Mouse (Mus musculus) kidney, adult 2 months (tissue): ENCODE measurements around the gene Daxx. TPM values are rescaled to one million over a fixed set of nuclear protein-coding genes. Genes with fewer than 3 reads are reported as not detected.
"Not testable (repeated sequence)": the region's sequence is repeated elsewhere in the genome, so short reads cannot be mapped to it uniquely, and the experiment has no call there.

Experiments
- DNase-seq: peaks from one replicate; pipeline ENCODE4 v3.0.0; 2021
- H3K27ac ChIP-seq: fragments of 200-500 bp; 2 replicates; pipeline ENCODE4 v1.5.1; 2012; ENCODE audit warnings: low read depth, low read length, control low read depth, inconsistent platforms; ENCODE audit not compliant: insufficient read depth
- H3K27me3 ChIP-seq: fragments of 200-500 bp; replicated peaks from 2 replicates; pipeline ENCODE4 v1.6.1; 2012; ENCODE audit warnings: mild to moderate bottlenecking, moderate library complexity, low read length, inconsistent platforms; ENCODE audit not compliant: control insufficient read depth, insufficient read depth
- H3K36me3 ChIP-seq: fragments of 200-500 bp; 2 replicates; pipeline ENCODE4 v1.6.1; 2012; ENCODE audit warnings: mild to moderate bottlenecking, moderate library complexity, low read length, inconsistent platforms; ENCODE audit not compliant: control insufficient read depth, insufficient read depth
- H3K4me1 ChIP-seq: fragments of 200-500 bp; 2 replicates; pipeline ENCODE4 v1.6.1; 2011; ENCODE audit warnings: low read length; ENCODE audit not compliant: control insufficient read depth, insufficient read depth
- H3K4me3 ChIP-seq: fragments of 200-500 bp; 2 replicates; pipeline ENCODE4 v1.5.1; 2011; ENCODE audit warnings: mild to moderate bottlenecking, low read depth, low read length, control low read depth; ENCODE audit not compliant: insufficient read depth
- CTCF ChIP-seq: fragments of 200-500 bp; conservative IDR thresholded peaks from 2 replicates; pipeline ENCODE4 v1.5.1; 2011; ENCODE audit warnings: low read depth, mild to moderate bottlenecking, control low read depth, low read length, moderate library complexity, mixed read lengths; ENCODE audit not compliant: insufficient read depth, insufficient read length
- POLR2A ChIP-seq: fragments of 200-500 bp; IDR thresholded peaks from one replicate; pipeline ENCODE4 v1.6.1; 2011; ENCODE audit warnings: low read depth, low read length, control low read depth
- WGBS: fragments of 180-500 bp; shearing (Covaris S2); methylation state at CpG from one replicate; pipeline ENCODE4 v1.1.7; 2018; 5-methylcytosine and 5-hydroxymethylcytosine counted together
- polyA plus RNA-seq: library from polyadenylated mRNA; depleted of rRNA; stranded (reverse); fragments of >200 nt; gene quantifications from 2 replicates; pipeline ENCODE4 v1.2.3, GENCODE M21; 2012; rRNA removed

Gene Daxx
- 33.3 and 35.0 TPM in 2 replicates for polyA plus RNA-seq

DNA sequence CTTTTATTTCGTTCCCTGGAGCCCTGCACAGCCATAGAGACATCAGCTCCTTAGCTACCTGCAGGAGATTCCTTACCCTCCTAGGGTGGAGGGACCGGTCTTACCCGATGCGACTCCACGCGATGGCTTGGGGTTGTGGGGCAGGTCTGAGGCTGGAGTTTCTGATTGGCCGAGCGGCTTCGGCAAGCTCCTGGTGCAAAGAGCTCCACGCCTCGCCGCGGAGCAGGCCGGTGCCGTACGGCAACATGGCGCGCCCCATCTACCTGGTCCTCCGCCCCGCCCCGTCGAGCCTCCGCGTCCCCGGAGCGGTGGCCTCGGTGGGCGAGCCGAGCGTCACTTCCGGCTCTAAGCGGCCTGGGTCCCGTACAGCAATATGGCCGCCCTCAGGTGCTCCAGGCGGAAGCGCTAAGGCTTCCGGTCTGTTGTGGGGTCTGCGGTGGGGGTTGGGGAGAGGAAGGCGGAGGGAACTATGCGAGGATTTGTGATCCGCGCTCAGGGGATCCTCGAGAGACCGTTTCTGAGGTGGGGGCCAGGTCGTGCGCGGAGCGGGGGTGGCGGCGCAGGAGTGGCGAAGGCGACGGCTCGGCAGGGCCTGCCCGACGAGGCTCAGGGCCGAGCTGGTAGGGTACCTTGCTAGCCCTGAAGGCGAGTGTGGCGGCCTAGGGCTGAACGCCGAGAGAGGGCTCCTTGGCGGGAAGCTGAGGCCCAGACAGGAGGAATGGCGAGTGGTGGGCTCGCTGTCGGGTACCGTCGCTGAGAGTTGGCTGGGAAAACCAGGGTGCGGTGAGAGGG, at the start of gene Daxx:
TSS of gene Daxx (plus strand) at position 338 of the 792 bp plus-strand sequence.
- under 1% methylated on average over 67 of the region's 68 CpGs for WGBS
- peaks cover 4% of the 10 kb centered on the region; the same call in 1 of the 2 replicates for H3K4me1 ChIP-seq
- peak within 1 kb of the TSS; percentile 78 for H3K27ac ChIP-seq
- peak within 1 kb of the TSS; percentile 70 for H3K4me3 ChIP-seq
- no peaks in the 10 kb centered on the region for H3K27me3 ChIP-seq
- DNase-seq: peak; percentile 99
- TF ChIP-seq CTCF (no peak), POLR2A (peak; percentile 16)
- no peaks in the 10 kb centered on the region; the same call in 1 of the 2 replicates for H3K36me3 ChIP-seq

DNA sequence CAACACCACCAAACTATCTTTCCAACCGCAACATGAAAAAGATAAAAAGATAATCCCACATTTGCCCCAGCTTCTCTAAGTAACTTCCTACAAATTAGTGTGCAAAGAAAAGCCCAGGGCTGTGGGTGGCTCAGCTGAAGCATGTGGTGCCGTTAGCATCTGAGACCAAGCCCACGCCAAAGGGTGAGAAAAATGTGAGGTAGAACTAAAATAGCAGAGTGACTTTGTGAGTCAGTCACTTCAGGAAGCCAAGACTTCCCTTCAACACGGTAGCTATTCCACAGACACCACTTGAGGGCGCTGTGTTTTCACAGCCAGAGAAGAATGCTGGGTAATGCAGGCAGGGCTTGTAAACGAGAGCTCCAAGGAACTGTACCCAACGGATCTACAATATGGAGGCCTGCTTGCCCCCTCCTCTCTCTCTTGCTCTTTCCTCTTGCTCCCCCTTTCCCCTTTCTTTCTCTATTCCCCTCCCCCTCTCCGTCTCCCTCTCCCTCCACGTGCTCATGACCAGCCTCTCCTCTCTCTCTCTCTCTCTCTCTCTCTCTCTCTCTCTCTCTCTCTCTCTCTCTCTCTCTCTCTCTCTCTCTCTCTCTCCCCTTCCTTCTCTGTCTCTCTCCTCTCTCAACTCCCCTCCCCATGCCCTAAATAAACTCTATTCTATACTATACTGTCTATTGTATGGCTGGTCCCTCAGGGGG, 43.7 kb upstream of the Daxx start:
- DNase-seq: peak; percentile 64
- Histone ChIP-seq H3K27ac (no peak overlapping the region), H3K4me3 (no peak overlapping the region), H3K36me3 (no peaks in the 10 kb centered on the region), H3K27me3 (no peaks in the 10 kb centered on the region), H3K4me1 (no peaks in the 10 kb centered on the region)
- TF ChIP-seq POLR2A (no peak), CTCF (peak; percentile 76)
- WGBS: 31% methylated on average over 9 of the region's 9 CpGs

DNA sequence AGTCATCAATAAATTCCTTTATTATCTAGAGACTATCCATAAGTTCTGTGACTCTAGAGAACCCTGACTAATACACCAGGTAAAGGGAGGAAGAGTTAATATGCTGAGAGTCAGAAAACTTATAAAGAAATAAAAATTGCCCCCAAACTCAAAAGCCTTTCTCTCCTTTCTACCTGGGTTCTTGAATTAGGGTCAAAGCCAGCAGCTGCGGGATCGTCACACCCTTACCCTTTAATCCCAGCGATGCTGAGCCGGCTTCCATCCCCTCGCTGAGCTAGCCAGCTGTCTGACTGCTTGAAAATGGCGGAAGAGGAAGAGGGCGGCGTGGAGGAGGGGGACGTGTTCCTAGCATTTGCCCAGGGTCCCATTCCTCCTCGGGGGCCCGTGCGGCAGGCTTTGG, 35.7 kb upstream of the Daxx start, which contains the start of gene Gm7029:
TSS of gene Gm7029 (plus strand) at position 301 of the 400 bp plus-strand sequence.
- no CpG with 5 or more reads among the region's 12 CpGs for WGBS
- H3K36me3 ChIP-seq, H3K4me1 ChIP-seq, H3K27ac ChIP-seq, DNase-seq, H3K4me3 ChIP-seq, H3K27me3 ChIP-seq: not testable (repeated sequence)

DNA sequence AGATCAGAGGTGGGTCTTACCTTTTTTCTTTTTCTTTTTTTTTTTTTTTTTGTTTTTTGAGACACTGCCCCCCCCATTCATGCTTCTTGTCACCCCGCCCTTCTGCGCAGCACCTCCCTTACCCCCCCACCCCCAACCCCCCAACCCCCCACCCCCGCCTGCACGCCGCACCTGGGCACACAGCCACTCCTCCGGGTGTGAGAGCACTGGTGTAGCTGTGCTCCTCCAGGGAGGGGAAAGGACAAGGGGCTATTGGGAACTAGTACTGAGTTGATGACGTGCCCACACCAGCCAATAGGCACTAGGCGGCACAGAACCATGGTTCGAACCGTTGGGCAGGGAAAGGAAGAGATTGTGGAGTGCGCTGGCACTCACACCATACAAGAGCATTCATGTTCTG, 34.8 kb upstream of the Daxx start:
- Histone ChIP-seq H3K4me1 (no peaks in the 10 kb centered on the region), H3K36me3 (no peaks in the 10 kb centered on the region), H3K27ac (no peak overlapping the region), H3K4me3 (no peak overlapping the region), H3K27me3 (no peaks in the 10 kb centered on the region)
- TF ChIP-seq POLR2A (no peak), CTCF (no peak)
- WGBS: 86% methylated on average over 11 of the region's 11 CpGs
- no peak for DNase-seq

DNA sequence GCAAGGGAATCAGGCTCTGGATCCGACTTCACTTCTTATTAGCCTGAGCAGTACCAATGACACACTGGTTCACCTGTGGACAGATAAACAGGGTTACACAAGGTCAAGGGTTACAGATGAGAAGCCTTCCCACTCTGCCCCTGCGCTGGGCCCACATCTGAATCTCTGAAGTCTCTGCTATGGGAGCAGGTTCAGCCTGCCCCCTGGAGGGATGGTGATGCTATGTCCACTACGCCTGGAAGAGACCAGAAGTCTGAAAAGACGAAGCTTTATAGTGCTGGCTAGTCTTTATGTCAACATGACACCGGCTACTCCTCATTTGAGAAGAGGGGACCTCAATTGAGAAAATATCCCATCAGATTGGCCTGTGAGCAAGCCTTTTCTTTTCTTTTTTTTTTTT, 33.4 kb upstream of the Daxx start:
- 81% methylated on average over 5 of the region's 5 CpGs for WGBS
- not testable (repeated sequence) for H3K27ac ChIP-seq, DNase-seq, H3K4me3 ChIP-seq, H3K27me3 ChIP-seq, H3K36me3 ChIP-seq, H3K4me1 ChIP-seq
- TF ChIP-seq CTCF: peak; percentile 35

DNA sequence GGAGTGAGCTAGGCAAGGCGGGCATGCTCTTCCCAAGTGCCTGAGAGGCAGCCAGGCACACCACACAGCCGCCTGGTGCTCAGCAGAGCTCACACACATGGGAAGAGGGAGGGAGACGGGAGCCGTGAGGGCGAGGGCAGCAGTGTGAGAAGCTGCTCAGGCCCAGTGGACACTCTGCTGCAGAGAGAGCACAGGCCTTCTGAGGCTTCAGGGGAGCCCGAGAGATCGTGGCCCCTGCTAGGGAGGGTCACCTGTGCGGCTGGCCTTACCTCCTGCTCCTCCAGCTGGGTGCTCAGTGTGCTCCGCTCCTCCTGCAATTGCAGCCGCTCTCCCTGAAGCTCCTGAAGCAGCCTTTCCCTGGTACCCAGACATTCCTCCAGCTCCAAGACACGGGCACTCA, 24.9 kb upstream of the Daxx start:
- DNase-seq, H3K27ac ChIP-seq, H3K27me3 ChIP-seq, H3K4me1 ChIP-seq, H3K36me3 ChIP-seq, H3K4me3 ChIP-seq: not testable (repeated sequence)
- WGBS: 93% methylated on average over 9 of the region's 11 CpGs

DNA sequence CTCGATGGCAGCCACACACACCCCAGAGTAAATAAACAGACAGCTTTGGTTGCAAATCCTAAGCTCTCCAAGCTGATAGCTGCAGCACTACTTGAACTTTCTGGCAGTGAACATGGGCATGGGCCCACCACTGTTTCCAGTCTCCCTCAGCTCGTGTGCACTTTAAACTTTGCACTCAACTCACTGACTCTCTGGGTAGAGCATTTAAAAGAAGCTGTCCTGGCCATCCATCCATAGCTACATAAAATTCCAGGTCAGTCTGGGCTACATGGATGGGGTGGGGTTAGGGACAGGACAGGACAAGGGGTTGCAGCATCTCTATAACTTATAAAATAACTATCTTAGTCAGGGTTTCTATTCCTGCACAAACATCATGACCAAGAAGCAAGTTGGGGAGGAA, 21.4 kb upstream of the Daxx start:
- H3K4me3 ChIP-seq, H3K27me3 ChIP-seq, H3K4me1 ChIP-seq, H3K36me3 ChIP-seq, H3K27ac ChIP-seq: not testable (repeated sequence)
- WGBS: 39% methylated on average over 2 of the region's 2 CpGs
- DNase-seq: peak; percentile 56

DNA sequence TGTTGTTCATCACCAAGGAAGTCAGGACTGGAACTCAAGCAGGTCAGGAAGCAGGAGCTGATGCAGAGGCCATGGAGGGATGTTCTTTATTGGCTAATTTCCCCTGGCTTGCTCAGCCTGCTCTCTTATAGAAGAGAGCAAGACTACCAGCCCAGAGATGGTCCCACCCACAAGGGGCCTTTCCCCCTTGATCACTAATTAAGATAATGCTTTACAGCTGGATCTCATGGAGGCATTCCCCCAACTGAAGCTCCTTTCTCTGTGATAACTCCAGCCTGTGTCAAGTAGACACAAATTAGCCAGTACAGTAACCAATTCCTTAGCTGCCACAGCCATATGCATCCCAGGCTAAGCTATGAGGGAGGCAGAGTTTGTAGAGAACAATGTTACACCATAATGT, 21.0 kb upstream of the Daxx start:
- not testable (repeated sequence) for H3K4me3 ChIP-seq, H3K27me3 ChIP-seq, H3K36me3 ChIP-seq, H3K27ac ChIP-seq, DNase-seq, H3K4me1 ChIP-seq

DNA sequence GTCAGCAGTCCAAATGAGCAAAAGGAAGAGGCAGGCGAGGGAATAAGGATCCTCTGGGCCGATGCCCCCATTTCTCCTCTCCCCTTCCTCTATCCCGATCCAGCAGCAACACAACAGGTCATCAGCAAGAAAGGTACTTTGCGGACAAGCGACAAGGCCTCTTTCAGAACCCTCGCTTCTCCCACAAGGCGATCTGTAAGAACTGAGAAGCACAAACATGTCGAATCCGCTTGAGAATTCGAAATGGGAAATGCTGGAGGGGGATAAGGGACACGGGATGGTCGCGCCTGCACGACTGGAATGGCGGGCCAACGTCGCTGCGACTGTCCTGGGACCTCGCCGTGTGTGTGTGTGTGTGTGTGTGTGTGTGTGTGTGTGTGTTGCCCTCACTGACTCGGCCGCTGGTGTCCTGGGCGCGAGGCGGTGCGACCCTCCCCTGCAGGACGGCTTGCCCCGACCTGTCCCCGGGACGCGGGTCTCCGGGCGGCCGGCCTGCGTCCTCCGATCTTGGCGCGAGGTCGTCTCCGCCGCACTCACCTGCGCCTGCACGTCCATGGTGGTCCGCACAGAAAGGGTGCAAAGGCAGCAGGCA, 19.2 kb upstream of the Daxx start:
- WGBS: 2% methylated on average over 44 of the region's 44 CpGs
- not testable (repeated sequence) for H3K27me3 ChIP-seq, H3K36me3 ChIP-seq, DNase-seq, H3K4me1 ChIP-seq, H3K27ac ChIP-seq
- H3K4me3 ChIP-seq: peak overlapping the region; percentile 66
